Mouse (Mus musculus) neural tube, embryonic 15.5 days (tissue): ENCODE data around the gene Iba57. TPM values are rescaled to one million over a fixed set of nuclear protein-coding genes. Genes with fewer than 3 reads are reported as not detected.

Experiments used
- ATAC-seq: fragments of 200-750 bp; cut with Nextera tagmentation; 2 replicates; pipeline ENCODE4 v1.8.0; 2017; ENCODE audit warnings: mild to moderate bottlenecking, moderate TSS enrichment, moderate library complexity; ENCODE audit not compliant: low FRiP score
- H3K27ac ChIP-seq: fragments of 300-500 bp; sonication (generic); replicated peaks from 2 replicates; pipeline ENCODE4 v1.5.1; 2015; ENCODE audit warnings: mild to moderate bottlenecking, inconsistent platforms
- H3K27me3 ChIP-seq: fragments of 300-500 bp; sonication (generic); replicated peaks from 2 replicates; pipeline ENCODE4 v1.6.1; 2015; ENCODE audit warnings: inconsistent platforms
- H3K36me3 ChIP-seq: fragments of 300-500 bp; sonication (generic); 2 replicates; pipeline ENCODE4 v1.6.1; 2015; ENCODE audit warnings: inconsistent platforms
- H3K4me1 ChIP-seq: fragments of 300-500 bp; sonication (generic); 2 replicates; pipeline ENCODE4 v1.6.1; 2015; ENCODE audit warnings: inconsistent platforms
- H3K4me2 ChIP-seq: fragments of 300-500 bp; sonication (generic); 2 replicates; pipeline ENCODE4 v1.6.1; 2015; ENCODE audit warnings: inconsistent platforms, mild to moderate bottlenecking, moderate library complexity
- H3K4me3 ChIP-seq: fragments of 300-500 bp; sonication (generic); replicated peaks from 2 replicates; pipeline ENCODE4 v1.5.1; 2015; ENCODE audit warnings: mild to moderate bottlenecking, inconsistent platforms
- H3K9ac ChIP-seq: fragments of 300-500 bp; sonication (generic); replicated peaks from 2 replicates; pipeline ENCODE4 v1.6.1; 2015; ENCODE audit warnings: mild to moderate bottlenecking, inconsistent platforms
- H3K9me3 ChIP-seq: fragments of 300-500 bp; sonication (generic); replicated peaks from 2 replicates; pipeline ENCODE4 v1.6.1; 2016; ENCODE audit warnings: inconsistent platforms
- WGBS: fragments of 180-500 bp; shearing (Covaris S2); methylation state at CpG from one replicate; pipeline ENCODE4 v1.1.7; 2015; ENCODE audit warnings: mixed read lengths; 5-methylcytosine and 5-hydroxymethylcytosine counted together
- polyA plus RNA-seq: library from polyadenylated mRNA; unstranded; fragments of >200 nt; fragmentation: Nextera tagmentation; extraction: Ambion mirVana; gene quantifications from 2 replicates; pipeline ENCODE4 v1.2.1, GENCODE M21; 2015

Gene Iba57
- polyA plus RNA-seq, 1 experiment from 2014 or later: 8.3 TPM

GRCm38 (mm10) chr11:59201216-59202002 lies 37.9 kb upstream of the Iba57 start:
- peak overlapping the region; percentile 80 for H3K9ac ChIP-seq
- H3K36me3 ChIP-seq: peaks cover 24% of the 10 kb centered on the region
- H3K4me1 ChIP-seq: peaks cover 18% of the 10 kb centered on the region
- no peaks in the 10 kb centered on the region for H3K27me3 ChIP-seq
- peak overlapping the region; percentile 70 for H3K27ac ChIP-seq
- no peaks in the 10 kb centered on the region for H3K9me3 ChIP-seq
- ATAC-seq: no peak
- 36% methylated on average over 16 of the region's 16 CpGs for WGBS
- peak overlapping the region; percentile 74 for H3K4me3 ChIP-seq
- peak overlapping the region; percentile 91 for H3K4me2 ChIP-seq

GRCm38 (mm10) chr11:59196230-59196629 lies 32.7 kb upstream of the Iba57 start:
- H3K27ac ChIP-seq: no peak overlapping the region
- no peak overlapping the region for H3K4me3 ChIP-seq
- H3K36me3 ChIP-seq: 0 out of 2 replicates have a peak, but pooled peaks cover 4% of the 10 kb centered on the region
- no peaks in the 10 kb centered on the region for H3K27me3 ChIP-seq
- no peak for ATAC-seq
- H3K9me3 ChIP-seq: no peaks in the 10 kb centered on the region
- H3K9ac ChIP-seq: no peak overlapping the region
- H3K4me1 ChIP-seq: peaks cover 7% of the 10 kb centered on the region
- no peak overlapping the region for H3K4me2 ChIP-seq

- 5% methylated on average over 16 of the region's 16 CpGs for WGBS
- H3K27me3 ChIP-seq: no peaks in the 10 kb centered on the region
- peak within 1 kb of the TSS; percentile 79 for H3K9ac ChIP-seq
- H3K9me3 ChIP-seq: no peaks in the 10 kb centered on the region
- peak within 1 kb of the TSS; percentile 73 for H3K4me3 ChIP-seq
- H3K36me3 ChIP-seq: no peaks in the 10 kb centered on the region
- H3K4me2 ChIP-seq: peak within 1 kb of the TSS; percentile 73
- H3K27ac ChIP-seq: peak within 1 kb of the TSS; percentile 94
- peaks cover 37% of the 10 kb centered on the region for H3K4me1 ChIP-seq
- peak; percentile 16 for ATAC-seq
Measured at GRCm38 (mm10) chr11:59192059-59192386, 28.5 kb upstream of the Iba57 start, which contains the start of gene Guk1. Gene Guk1 (minus strand): TSS chr11:59192212.

- no peaks in the 10 kb centered on the region for H3K27me3 ChIP-seq
- peak overlapping the region; percentile 79 for H3K9ac ChIP-seq
- H3K4me3 ChIP-seq: peak overlapping the region; percentile 73
- H3K36me3 ChIP-seq: peaks cover 3% of the 10 kb centered on the region; the same call in 1 of the 2 replicates
- WGBS: under 1% methylated on average over 50 of the region's 59 CpGs
- H3K4me2 ChIP-seq: peak overlapping the region; percentile 73
- H3K4me1 ChIP-seq: peaks cover 37% of the 10 kb centered on the region
- no peaks in the 10 kb centered on the region for H3K9me3 ChIP-seq
- H3K27ac ChIP-seq: peak overlapping the region; percentile 94
- ATAC-seq: peak; percentile 93
Measured at GRCm38 (mm10) chr11:59191231-59192058, 27.9 kb upstream of the Iba57 start.

- no peak overlapping the region for H3K27ac ChIP-seq
Measured at GRCm38 (mm10) chr11:59187706-59188105, 24.2 kb upstream of the Iba57 start.

GRCm38 (mm10) chr11:59185490-59185889 lies 22.0 kb upstream of the Iba57 start:
- H3K4me2 ChIP-seq: no peak overlapping the region
- 85% methylated on average over 5 of the region's 5 CpGs for WGBS
- H3K4me1 ChIP-seq: peaks cover 32% of the 10 kb centered on the region
- no peak overlapping the region for H3K9ac ChIP-seq
- H3K36me3 ChIP-seq: peaks cover 40% of the 10 kb centered on the region
- H3K27me3 ChIP-seq: no peaks in the 10 kb centered on the region
- no peak overlapping the region for H3K4me3 ChIP-seq
- no peak overlapping the region for H3K27ac ChIP-seq
- no peaks in the 10 kb centered on the region for H3K9me3 ChIP-seq
- ATAC-seq: no peak

More at GRCm38 (mm10) chr11:59187706-59188105, 24.2 kb upstream of the Iba57 start:
- Histone ChIP-seq H3K4me1 (peaks cover 42% of the 10 kb centered on the region), H3K9ac (0 out of 2 replicates have a peak overlapping the region, but pooled peaks have one; percentile 5), H3K9me3 (no peaks in the 10 kb centered on the region), H3K4me3 (no peak overlapping the region), H3K4me2 (no peak overlapping the region), H3K27me3 (no peaks in the 10 kb centered on the region), H3K36me3 (peaks cover 37% of the 10 kb centered on the region)
- 72% methylated on average over 6 of the region's 6 CpGs for WGBS
- ATAC-seq: no peak

GRCm38 (mm10) chr11:59183821-59184220 lies 20.3 kb upstream of the Iba57 start:
- no peak overlapping the region for H3K27ac ChIP-seq
- H3K4me1 ChIP-seq: peaks cover 16% of the 10 kb centered on the region
- H3K9ac ChIP-seq: no peak overlapping the region
- WGBS: 35% methylated on average over 3 of the region's 3 CpGs
- peaks cover 40% of the 10 kb centered on the region for H3K36me3 ChIP-seq
- H3K27me3 ChIP-seq: peaks cover 11% of the 10 kb centered on the region
- H3K4me3 ChIP-seq: no peak overlapping the region
- no peak; the same call in 1 of the 2 replicates for ATAC-seq
- H3K9me3 ChIP-seq: no peaks in the 10 kb centered on the region
- no peak overlapping the region for H3K4me2 ChIP-seq

GRCm38 (mm10) chr11:59182864-59183331 lies 19.4 kb upstream of the Iba57 start, which contains the start of gene Gjc2:
Gene Gjc2 (minus strand): TSS chr11:59183213.
- peaks cover 9% of the 10 kb centered on the region; the same call in 1 of the 2 replicates for H3K4me1 ChIP-seq
- WGBS: 34% methylated on average over 3 of the region's 3 CpGs
- H3K27me3 ChIP-seq: peaks cover 20% of the 10 kb centered on the region
- H3K36me3 ChIP-seq: peaks cover 40% of the 10 kb centered on the region
- H3K9me3 ChIP-seq: no peaks in the 10 kb centered on the region
- no peak for ATAC-seq
- no peak within 1 kb of the TSS for H3K27ac ChIP-seq
- H3K4me2 ChIP-seq: no peak within 1 kb of the TSS
- H3K9ac ChIP-seq: no peak within 1 kb of the TSS
- H3K4me3 ChIP-seq: no peak within 1 kb of the TSS

- H3K4me2 ChIP-seq: peak overlapping the region; percentile 31
- 8% methylated on average over 33 of the region's 34 CpGs for WGBS
- H3K4me1 ChIP-seq: peaks cover 8% of the 10 kb centered on the region; the same call in 1 of the 2 replicates
- no peak for ATAC-seq
- H3K36me3 ChIP-seq: no peaks in the 10 kb centered on the region
- peaks cover 59% of the 10 kb centered on the region for H3K27me3 ChIP-seq
- H3K27ac ChIP-seq: no peak overlapping the region
- H3K9me3 ChIP-seq: no peaks in the 10 kb centered on the region
- no peak overlapping the region; the same call in 1 of the 2 replicates for H3K4me3 ChIP-seq
- no peak overlapping the region for H3K9ac ChIP-seq
Measured at GRCm38 (mm10) chr11:59176921-59177320, 13.4 kb upstream of the Iba57 start.

GRCm38 (mm10) chr11:59176475-59176874 lies 12.9 kb upstream of the Iba57 start:
- Histone ChIP-seq H3K9ac (no peak overlapping the region), H3K4me2 (peak overlapping the region; percentile 31), H3K27me3 (peaks cover 59% of the 10 kb centered on the region), H3K9me3 (no peaks in the 10 kb centered on the region), H3K4me1 (peaks cover 8% of the 10 kb centered on the region; the same call in 1 of the 2 replicates), H3K4me3 (peak overlapping the region; percentile 11; the same call in 1 of the 2 replicates), H3K27ac (no peak overlapping the region), H3K36me3 (no peaks in the 10 kb centered on the region)
- ATAC-seq: no peak
- WGBS: 4% methylated on average over 48 of the region's 48 CpGs

GRCm38 (mm10) chr11:59174189-59174838 lies 10.8 kb upstream of the Iba57 start:
- Histone ChIP-seq H3K27ac (no peak overlapping the region), H3K9me3 (no peaks in the 10 kb centered on the region), H3K36me3 (no peaks in the 10 kb centered on the region), H3K4me1 (peaks cover 8% of the 10 kb centered on the region; the same call in 1 of the 2 replicates), H3K4me2 (no peak overlapping the region), H3K4me3 (no peak overlapping the region), H3K27me3 (peaks cover 52% of the 10 kb centered on the region), H3K9ac (no peak overlapping the region)
- WGBS: 54% methylated on average over 6 of the region's 6 CpGs
- no peak for ATAC-seq
